Mouse (Mus musculus) fat pad, adult 2 months (tissue): ENCODE results near the gene Cchcr1.
"Not testable (repeated sequence)": the region's sequence is repeated elsewhere in the genome, so short reads cannot be mapped to it uniquely, and the experiment has no call there.

Experiments
- DNase-seq: peaks from one replicate; pipeline ENCODE4 v3.0.0-alpha.2; 2011; ENCODE audit warnings: low read depth, low spot score; ENCODE audit errors: extremely low read depth

Gene Cchcr1

DNA sequence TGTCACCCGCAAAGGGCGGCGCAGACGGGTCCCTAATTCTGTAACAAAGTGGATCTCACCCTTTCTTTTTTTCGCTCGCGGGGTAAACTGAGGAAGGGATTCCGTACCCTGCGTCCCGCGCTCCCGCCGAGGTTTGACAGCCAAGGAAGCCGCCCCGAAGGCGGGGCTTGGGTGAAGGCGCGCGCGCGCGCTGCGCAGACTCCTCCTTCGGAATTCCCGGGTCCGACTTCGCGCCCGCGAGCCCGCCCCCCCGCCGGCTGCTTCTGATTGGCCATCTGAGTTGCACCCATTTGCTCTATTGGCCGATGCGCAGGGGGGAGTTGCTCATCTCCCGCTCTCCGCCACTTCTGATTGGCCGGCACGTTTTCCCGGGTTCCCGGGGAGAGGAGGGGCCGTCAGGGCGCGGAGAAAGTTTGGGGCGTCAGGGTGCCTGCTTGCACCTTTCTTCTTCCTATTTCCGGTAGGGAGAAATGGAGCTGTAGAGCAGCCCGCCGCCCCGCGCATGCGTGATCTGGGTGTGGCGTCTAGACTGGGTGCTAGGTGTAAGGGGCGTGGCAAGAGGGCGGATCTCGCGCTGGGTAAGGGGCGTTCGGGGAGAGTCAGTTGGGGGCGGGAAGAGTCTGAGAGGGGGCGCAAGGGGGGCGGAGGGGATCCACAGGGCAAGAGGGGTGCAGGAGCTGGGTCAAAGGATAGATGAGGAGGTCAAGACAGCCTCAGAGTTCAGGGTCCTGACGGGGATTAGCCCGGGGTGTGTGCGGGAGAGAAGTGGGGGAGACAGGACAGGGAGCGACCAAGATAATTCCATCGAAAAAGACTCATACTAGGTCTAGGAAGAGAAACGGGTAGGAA lies at the start of gene Cchcr1, which contains the start of gene Tcf19:
TSS of gene Cchcr1 (plus strand) at position 449 of the 849 bp plus-strand sequence.
TSS of gene Tcf19 (minus strand) at position 173 of the 849 bp plus-strand sequence.
- peak; percentile 67 for DNase-seq

DNA sequence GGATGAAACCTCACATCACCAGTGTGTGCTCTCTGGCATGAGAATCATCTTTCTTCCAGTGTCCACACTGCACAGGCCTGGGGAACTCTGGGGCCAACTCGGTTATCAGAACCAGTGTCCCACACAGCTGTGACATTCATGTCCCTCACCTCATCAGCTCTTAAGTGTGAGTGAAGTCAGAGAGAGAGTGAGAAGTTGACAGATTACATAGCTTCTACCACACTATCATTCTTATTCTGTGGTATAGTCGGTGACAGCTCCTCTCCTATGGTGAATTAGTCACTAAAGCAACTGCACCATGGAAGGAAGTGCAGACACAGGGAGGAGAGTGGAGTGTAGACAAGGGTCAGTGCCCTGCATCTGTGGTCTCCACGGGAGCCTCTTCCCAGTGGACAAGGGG lies 48.0 kb upstream of the Cchcr1 start:
- DNase-seq: not testable (repeated sequence)

DNA sequence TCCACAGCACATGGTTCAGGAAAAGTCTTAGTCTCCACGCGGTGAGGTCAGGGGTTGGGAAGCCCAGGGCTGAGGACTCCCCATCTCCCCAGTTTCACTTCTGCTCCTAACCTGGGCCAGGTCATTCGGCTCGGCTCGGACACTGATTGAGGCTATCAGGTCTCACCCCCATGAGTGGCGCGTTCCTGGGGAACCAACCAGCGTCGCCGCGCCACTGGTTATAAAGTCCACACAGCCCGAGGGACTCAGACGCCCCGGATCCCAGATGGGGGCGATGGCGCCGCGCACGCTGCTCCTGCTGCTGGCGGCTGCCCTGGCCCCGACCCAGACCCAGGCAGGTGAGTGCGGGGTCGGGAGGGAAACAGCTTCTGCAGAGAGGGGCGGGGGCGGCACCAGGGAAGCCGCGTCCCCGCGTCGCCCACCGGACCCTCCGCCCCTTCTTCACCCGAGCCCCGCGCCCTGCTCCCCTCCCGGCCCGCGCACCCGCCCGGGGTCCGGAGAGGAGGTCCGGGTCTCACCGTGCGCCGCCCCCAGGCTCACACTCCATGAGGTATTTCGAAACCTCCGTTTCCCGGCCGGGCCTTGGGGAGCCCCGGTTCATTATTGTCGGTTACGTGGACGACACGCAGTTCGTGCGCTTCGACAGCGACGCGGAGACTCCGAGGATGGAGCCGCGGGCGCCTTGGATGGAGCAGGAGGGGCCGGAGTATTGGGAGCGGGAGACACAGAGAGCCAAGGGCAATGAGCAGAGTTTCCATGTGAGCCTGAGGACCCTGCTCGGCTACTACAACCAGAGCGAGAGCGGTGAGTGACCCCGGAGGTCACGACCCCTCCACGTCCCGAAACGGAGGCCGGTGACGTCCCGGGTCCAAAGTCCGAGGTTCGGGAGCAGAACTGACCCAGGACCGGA lies 46.8 kb upstream of the Cchcr1 start, which contains the start of gene H2-Q10:
TSS of gene H2-Q10 (plus strand) at position 248 of the 910 bp plus-strand sequence.
- no peak for DNase-seq

DNA sequence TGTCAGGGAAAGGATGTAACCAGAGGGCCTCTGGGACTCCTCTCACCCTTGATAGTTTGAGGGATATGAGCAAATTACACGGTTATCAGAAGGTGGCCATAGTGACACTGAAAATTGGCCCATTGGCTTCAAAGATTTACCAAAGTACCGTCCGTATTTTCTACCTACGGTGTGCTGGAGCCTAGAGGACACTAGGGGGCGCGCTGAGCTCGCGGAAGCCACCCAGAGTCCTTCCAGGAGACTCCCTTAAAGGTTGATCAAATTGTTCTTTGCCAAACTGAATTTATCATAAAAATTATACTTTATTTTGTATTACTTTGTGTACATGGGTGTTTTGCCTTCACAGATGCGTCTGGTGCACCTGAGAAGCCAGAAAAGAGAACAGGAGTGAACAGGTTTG lies 32.8 kb upstream of the Cchcr1 start:
- DNase-seq: no peak

DNA sequence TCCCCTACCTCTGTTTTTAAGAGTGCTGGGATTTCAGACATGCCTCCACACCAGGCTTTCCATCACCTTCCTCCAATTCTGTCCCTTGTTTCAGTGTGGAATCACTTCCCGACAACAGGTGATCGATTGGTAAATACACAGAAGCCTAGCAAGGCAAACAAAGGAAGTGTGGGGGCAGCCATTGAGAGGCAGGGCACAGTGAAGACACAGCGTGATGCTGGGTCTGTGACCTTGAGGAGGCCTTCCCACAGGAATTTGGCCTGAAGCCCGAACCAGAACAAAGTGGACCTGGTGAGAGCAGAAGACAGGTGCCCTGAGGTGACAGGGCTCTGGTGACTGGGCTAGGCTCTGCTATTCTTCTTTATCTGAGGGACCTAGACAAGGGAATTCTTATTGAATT lies 31.2 kb upstream of the Cchcr1 start:
- no peak for DNase-seq

DNA sequence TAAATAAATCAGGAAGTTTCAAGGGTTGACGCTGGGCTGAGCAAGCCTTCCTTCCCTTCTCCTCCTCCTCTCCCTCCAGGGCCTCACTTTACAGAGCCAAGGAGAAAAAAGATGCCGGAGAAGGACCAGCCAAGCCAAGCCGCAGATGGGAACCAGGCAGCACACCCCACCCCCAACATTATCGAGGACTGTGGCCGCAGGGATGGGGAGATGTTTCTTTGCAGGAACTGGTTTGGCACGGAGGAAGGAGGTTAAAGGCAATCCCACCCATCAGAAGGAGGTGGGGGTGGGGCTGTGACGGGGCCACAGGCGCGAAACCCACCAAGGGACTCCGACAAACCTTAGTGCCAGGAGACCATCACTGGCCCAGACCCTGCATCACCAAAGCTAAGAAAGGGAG lies 30.2 kb upstream of the Cchcr1 start:
- no peak for DNase-seq

DNA sequence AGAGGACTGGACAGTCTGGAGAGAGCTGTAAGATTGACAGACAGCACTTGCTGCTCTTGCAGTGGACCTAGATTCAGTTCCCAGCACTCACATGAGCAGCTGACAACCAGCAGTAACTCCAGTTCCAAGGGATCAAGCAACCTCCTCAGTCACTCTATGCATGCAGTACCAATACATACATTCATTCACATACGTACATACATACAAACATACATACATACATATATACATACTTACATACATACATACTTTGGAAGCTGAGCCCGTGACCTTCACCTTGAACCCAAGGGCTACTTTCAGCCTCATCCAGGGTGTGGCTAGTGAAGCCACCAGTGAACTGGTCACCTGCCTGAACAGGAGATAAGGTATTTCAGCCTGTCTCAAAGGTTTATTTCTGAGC lies 28.9 kb upstream of the Cchcr1 start:
- no peak for DNase-seq

DNA sequence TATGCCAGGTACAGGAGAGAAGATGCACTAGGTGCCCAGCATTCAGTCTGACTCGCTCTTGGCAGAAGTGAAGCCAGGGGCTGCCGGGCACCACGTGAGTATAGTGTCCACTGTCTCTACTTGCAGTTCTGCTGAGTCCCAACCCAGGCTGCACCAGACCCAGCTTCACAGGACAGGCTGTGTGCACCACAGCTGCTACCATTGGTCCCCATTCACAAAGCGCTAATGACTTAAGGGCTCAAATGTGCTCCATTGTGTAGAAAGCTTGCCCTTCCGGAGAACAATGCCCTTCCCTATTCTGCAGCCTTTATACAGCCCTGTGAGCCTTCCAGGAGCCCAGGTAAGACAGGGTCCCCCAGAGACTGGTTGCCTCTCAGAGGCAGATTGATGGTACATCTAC lies 26.6 kb upstream of the Cchcr1 start:
- DNase-seq: no peak

DNA sequence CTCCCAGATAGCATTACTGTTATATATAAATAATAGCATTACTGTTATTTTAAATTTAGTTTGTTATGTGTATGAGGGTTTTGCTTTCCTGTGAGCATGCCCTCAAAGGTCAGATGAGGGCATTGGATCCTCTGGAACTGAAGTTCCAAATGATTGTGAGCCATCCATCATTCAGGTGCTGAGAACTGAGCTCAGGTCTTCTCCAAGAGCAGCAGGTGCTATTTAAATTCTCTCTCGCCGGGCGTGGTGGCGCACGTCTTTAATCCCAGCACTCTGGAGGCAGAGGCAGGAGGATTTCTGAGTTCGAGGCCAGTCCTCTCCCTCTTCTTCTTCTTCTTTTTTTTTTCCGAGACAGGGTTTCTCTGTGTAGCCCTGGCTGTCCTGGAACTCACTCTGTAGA lies 19.8 kb upstream of the Cchcr1 start:
- DNase-seq: no peak

DNA sequence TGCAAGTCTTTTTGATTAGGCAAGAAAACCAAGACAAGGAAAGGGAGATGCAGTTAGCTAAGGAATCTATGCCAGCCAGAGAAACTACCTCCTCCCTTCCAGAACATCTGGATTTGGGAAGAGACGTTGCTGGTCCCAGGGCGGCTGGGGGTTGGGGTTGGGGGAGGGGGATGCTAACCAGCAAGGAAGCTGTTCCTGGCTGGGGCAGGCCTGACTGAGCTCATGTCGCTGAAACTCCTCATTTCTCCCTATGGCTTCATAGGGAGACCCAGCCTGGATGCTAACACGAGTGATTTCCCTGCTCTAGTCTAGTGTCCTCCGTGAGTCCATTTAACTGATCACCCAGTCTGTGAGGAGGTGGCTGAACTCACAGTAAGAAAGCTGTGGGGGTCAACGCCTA lies 14.7 kb upstream of the Cchcr1 start:
- DNase-seq: no peak

DNA sequence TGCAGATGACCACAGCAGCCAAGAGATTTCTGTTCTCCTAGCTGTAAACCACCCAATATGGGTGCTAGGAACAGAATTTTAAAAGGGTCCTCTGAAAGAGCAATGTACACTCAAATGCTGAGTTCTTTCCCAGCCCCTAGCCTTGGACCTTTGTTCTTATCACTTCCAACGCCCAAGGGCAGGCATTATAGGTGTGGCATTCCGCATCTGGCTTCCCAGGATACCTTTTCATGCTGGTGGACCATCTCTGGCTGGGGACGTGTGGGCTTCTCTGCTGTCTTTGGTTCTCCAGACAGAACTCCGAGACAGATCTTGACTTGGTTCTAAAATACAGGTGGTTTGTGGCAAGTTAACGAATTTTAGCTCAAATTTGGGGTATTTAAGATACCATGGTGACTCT lies 14.1 kb upstream of the Cchcr1 start:
- no peak for DNase-seq

DNA sequence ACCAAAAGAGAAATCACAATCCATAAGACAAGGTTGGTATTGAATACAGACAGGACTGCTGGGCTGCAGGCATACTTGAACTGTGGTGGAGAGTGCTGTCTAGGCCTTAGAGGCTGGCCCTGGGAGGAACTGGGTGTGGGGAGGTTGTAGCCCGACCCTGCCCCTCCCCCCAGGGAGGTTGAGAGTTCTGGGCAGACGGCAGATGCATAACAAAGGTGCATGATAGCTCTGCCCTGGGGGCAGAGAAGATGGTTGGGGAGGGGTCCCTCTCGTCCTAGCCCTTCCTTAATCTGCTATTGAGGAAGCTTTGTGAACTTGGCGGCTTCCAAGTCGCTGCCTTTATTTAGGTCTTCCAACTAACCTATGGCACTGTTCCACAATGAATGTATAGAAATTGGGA lies 13.1 kb upstream of the Cchcr1 start:
- no peak for DNase-seq

DNA sequence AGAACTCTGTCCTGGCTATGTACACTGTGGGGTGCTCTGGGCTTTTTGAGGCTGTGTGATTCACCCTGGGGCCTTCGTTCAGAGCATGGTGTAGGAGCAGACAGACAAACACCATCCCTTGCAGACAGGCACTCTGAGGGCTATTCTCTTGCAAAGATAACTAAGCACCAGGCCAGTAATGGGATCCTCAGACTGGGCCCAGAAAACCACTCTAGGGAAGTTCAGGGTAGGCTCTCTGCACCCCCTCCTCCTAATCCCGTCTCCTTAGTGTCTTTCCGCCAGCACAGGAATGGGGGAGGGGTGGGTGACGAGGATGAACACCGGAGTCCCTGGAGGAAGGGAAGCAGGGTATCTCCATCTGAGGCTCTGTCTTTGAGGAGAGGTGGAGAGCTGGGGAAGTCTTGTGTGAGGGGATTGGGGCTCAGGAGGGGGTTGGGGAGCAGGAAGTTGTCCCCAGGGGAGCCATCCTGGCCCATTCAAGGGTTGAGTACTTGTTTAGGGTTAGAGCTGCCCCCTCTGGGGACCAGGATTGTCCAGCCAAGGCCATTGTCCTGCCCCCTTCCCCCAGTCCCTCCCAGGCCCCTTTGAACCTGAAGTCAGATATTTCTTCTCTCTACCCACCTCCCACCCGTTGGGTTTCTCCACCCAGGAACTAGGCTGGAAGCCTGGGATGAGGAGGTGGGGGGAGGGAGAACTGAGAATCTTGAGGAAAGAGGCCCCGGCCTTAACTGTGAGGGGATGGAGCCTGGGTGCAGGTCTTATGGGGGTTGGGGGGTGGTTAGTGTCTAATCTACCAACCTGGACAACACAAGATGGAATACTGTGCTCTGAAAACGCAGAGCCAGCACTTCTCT lies 12.0 kb upstream of the Cchcr1 start:
- DNase-seq: no peak

DNA sequence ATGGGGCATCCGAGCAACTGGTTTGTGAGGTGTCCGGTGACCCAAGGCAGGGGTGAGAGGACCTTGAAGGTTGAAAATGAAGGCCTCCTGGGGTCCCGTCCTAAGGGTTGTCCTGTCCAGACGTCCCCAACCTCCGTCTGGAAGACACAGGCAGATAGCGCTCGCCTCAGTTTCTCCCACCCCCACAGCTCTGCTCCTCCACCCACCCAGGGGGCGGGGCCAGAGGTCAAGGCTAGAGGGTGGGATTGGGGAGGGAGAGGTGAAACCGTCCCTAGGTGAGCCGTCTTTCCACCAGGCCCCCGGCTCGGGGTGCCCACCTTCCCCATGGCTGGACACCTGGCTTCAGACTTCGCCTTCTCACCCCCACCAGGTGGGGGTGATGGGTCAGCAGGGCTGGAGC lies 11.1 kb upstream of the Cchcr1 start, which contains the start of gene Pou5f1:
TSS of gene Pou5f1 (plus strand) at position 243 of the 400 bp plus-strand sequence.
- DNase-seq: no peak

DNA sequence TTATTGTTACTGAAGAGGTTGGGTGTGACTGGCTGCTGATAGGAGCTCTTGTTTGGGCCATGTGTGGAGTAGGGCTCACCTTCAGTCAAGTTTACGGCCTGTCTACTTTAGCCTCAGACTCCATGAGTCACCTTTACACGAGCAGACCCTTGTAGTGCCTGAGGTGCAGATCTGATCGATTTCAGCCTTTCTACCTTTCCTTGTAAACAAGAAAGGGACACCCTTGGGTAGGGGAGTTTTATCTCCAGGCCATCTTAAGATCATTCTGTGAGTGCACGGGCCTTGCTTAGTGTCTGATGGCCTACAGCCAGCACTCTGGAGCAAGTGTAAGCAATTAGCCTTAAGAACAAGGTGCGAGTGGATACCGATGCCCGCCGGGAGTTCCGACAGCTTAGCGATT lies 10.0 kb upstream of the Cchcr1 start:
- DNase-seq: no peak

DNA sequence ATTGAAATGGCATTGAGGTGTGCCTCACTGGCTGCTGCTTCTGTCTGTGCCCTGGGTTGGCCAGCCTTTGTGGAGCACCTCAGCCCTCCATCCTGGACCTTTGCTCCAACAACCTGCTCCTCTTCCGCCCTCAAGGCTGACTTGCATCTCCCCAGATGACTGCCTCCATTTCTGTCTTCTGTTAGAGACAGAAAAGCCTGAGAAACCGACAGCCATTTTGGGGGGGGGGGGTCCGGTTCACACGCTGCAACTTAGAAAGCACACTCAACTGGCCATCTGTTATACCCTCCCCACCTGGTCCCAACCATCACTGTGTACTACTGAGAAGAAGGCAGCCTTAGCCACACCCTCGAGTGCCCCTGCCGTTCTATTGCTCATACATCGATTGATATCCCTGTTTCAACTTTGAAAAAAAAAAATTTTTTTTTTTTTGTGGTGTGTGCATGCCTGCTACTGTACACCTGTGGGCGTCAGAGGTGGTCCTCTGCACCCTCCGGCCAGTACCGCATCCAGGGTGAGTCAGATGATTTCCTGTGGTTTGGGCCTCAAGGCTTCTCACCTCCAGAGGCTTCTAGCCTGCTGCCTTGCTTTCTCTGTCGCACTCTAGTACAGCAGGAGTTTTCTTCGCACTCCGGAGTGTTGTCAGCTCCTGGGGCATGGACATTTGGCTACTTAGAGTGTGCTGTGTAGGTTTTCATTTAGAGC lies 9.2 kb upstream of the Cchcr1 start:
- no peak for DNase-seq

DNA sequence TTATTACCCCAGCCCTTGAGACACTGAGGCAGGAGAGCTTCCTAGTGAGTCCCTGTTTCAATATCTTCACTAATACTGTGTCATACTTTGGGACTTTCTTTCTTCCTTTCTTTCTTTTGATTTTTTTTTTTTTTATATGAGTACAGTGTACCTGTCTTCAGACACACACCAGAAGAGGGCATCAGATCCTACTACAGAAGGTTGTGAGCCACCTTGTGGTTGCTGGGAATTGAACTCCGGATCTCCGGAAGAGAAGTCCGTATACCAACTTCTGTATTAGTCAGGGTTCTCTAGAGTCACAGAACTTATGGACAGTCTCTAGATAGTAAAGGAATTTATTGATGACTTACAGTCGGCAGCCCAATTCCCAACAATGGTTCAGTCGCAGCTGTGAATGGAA lies 8.6 kb upstream of the Cchcr1 start:
- not testable (repeated sequence) for DNase-seq

DNA sequence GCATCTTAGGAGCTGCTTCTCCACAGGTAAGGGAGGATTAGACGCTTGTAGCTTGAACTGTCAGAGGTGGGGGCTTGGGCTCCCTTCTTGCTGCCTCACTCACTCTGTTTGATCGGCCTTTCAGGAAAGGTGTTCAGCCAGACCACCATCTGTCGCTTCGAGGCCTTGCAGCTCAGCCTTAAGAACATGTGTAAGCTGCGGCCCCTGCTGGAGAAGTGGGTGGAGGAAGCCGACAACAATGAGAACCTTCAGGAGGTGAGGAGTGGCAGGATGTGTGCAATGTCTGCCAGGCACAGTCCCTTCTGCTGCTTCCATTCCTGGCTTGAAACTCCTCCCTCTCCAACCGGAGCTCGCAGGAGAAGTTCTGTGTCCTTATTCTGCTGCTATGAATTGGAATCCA lies 7.6 kb upstream of the Cchcr1 start:
- DNase-seq: no peak

DNA sequence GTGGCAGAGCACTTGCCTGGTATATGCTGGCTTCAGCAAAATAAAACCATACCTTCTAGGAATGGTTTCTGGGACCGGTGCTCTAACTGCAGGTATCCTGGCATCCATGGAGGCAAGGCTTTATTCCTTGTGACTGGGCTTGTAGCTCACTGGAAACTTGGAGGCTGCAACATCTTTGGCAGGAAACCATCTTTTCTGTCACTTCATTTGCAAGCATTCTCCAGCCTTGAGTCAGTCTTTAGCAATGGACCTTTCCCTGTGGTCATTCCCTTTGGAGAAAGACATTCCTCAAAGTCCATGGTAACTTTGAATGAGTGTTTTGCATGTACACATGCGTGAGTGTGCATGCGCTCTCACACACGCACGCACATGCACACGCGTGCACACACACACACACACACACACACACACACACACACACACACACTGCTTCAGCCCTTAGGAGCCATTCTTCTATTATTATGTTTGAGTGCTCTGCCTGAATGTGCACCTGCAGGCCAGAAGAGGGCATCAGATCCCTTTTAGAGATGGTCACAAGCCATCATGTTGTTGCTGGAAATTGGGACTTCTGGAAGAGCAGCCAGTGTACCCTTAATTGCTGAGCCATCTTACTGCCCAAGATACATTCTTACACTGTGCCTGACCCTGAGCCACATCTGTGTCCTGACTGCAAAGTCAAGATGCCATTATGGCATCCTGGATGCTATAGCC lies 3.8 kb upstream of the Cchcr1 start:
- no peak for DNase-seq

DNA sequence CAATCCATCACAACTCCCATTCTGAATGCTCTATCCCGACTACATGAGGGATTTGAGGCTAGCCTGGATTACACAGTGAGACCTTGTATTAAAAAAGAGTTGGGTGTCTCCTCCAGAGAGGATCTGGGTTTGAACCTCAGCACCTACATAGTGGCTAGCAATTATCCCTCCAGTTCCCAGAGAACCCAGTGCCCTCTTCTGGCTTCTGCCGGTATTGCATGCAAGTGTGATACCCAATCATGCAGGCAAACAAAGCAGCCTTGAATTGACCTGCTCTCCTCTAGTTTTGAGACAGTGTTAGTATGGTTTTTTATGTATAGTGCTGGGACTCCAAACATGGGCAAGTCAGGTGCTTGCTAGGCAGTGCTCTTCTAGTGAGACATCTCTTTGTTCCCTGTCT lies 3.0 kb upstream of the Cchcr1 start:
- no peak for DNase-seq
